Mouse (Mus musculus): ENCODE measurements at regions not wholly inside any gene's neighbourhood (a gene's known extent, or its start where the extent isn't known, plus 50 kb on each side); places are given as distances from the start of the nearest gene placed in this dataset.

DNA sequence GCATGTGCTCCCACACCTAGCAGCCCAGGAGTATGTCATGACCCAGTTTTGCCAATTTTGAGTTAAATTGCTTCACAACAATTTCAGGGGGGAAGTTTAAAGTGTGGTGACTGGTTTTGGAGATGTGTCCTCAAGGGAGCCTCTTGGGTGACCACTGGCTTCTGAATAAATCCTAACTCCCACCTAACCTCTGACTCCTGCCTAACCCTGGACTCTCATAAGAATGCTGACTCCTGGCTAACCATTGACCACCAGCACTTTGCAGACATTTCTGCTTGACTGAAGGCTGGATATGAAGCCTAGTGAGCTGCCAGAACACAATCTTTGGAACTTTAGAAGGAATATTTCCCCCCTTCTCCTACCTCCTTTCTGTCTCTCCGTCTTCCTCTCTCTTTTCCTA, 133.3 kb upstream of the Tmpo start:
- no peak for TF ChIP-seq POLR2A (IDR thresholded peaks at IDR 0.05; ENCODE audit: insufficient read length, low read depth)
- TF ChIP-seq E2F4 (IDR thresholded peaks at IDR 0.05; ENCODE audit: insufficient read depth), result no peak
- TF ChIP-seq USF1 (IDR thresholded peaks at IDR 0.05; ENCODE audit: low read depth), result no peak

Measured in myocyte (in vitro differentiated cells).